7 mouse cellular contexts compared by ENCODE assay signal in genomic region chr2:85088716-85089646, GRCm38 (mm10). TPM values are rescaled to one million over a fixed set of nuclear protein-coding genes. Genes with fewer than 3 reads are reported as not detected.
DNase-seq lines count a peak whose midpoint lies in the region; ATAC-seq and TF ChIP-seq lines count a peak whose summit lies in the region.

No protein-coding gene starts in this region.

- H3K9me3 ChIP-seq in limb, embryonic 14.5 days (ENCODE audit: control insufficient read depth, low read length) = no peaks in the 10 kb centered on the region

- H3K4me2 ChIP-seq in limb, embryonic 14.5 days (replicated peaks; ENCODE audit: low read depth, low read length, severe bottlenecking) = no peak overlapping the region

- H3K27ac ChIP-seq in limb, embryonic 14.5 days (replicated peaks; ENCODE audit: low read depth, low read length) = no peak overlapping the region
- no peak overlapping the region for H3K27ac ChIP-seq in left cerebral cortex, adult 2 months

- no peaks in the 10 kb centered on the region for H3K27me3 ChIP-seq in limb, embryonic 14.5 days (ENCODE audit: control insufficient read depth, insufficient read depth, low read length)

- ATAC-seq in limb, embryonic 14.5 days (ENCODE audit: low FRiP score, low read depth) = no peak

- TF ChIP-seq CTCF in left cerebral cortex, adult 2 months (IDR thresholded peaks at IDR 0.05) = no peak

- intact Hi-C loops in left cerebral cortex, adult 2 months (cut with DNase I) = no loop called here

- DNase-seq in retina, postnatal 1 day = peak; percentile 54
- DNase-seq in retina, embryonic 14.5 days (ENCODE audit: low spot score) = no peak
- peak; percentile 18 to 44 for DNase-seq in heart, adult 9 months (ENCODE audit: low spot score in 2 of 2)
- DNase-seq in limb, embryonic 14.5 days (ENCODE audit: low spot score) = peak; percentile 42
- no peak for DNase-seq in left cerebral cortex, adult 2 months (ENCODE audit: extremely low spot score in 1 of 2, low spot score in 2 of 2)
- DNase-seq in layer of hippocampus, adult 11-12 months (ENCODE audit: low spot score) = no peak
- DNase-seq in natural killer cell, adult 2 months (ENCODE audit: low spot score in 2 of 2) = no peak

- no peak overlapping the region for H3K4me3 ChIP-seq in limb, embryonic 14.5 days (replicated peaks; ENCODE audit: low read length)
- no peak overlapping the region for H3K4me3 ChIP-seq in left cerebral cortex, adult 2 months

- H3K4me1 ChIP-seq in limb, embryonic 14.5 days (ENCODE audit: control insufficient read depth, insufficient read depth, low read length) = peaks cover 5% of the 10 kb centered on the region; the same call in 1 of the 2 replicates

- no peak for TF ChIP-seq POLR2A in limb, embryonic 14.5 days (IDR thresholded peaks at IDR 0.05; ENCODE audit: borderline replicate concordance, extremely low read depth, insufficient read depth, insufficient read length)

- no peaks in the 10 kb centered on the region for H3K36me3 ChIP-seq in limb, embryonic 14.5 days (ENCODE audit: control insufficient read depth, insufficient read depth, low read length)

- no peak overlapping the region for H3K9ac ChIP-seq in limb, embryonic 14.5 days (ENCODE audit: low read depth, low read length, severe bottlenecking)

- 56% methylated on average over 11 of the region's 11 CpGs for WGBS in limb, embryonic 14.5 days

RNA-seq across cellular contexts. Expression of gene Tnks1bp1, which starts 41.2 kb away (rescaled TPM):
- polyA plus RNA-seq in limb, embryonic 14.5 days (2012; rRNA removed) = 85.9 and 110 TPM in 2 replicates
- 16.8 and 17.0 TPM in 2 replicates for polyA plus RNA-seq in limb, embryonic 14.5 days (2014; fragmentation: Nextera tagmentation; extraction: Ambion mirVana)
- total RNA-seq in left cerebral cortex, adult 2 months (2021) = 100 to 1,000 TPM; 130 to 148 TPM

RNA-seq across cellular contexts. Expression of gene Aplnr, which starts 47.0 kb away (rescaled TPM):
- polyA plus RNA-seq in limb, embryonic 14.5 days (2012; rRNA removed) = 37.0 and 38.2 TPM in 2 replicates
- polyA plus RNA-seq in limb, embryonic 14.5 days (2014; fragmentation: Nextera tagmentation; extraction: Ambion mirVana) = 47.3 and 47.9 TPM in 2 replicates
- under 1 TPM; 0.30 to 0.38 TPM for total RNA-seq in left cerebral cortex, adult 2 months (2021)

RNA-seq across cellular contexts. Expression of gene P2rx3, which starts 51.7 kb away (rescaled TPM):
- polyA plus RNA-seq in limb, embryonic 14.5 days (2012; rRNA removed) = 0.45 and 0.69 TPM in 2 replicates
- polyA plus RNA-seq in limb, embryonic 14.5 days (2014; fragmentation: Nextera tagmentation; extraction: Ambion mirVana) = 0.43 and 0.81 TPM in 2 replicates
- total RNA-seq in left cerebral cortex, adult 2 months (2021) = 1 to 10 TPM; 2.0 to 2.6 TPM

RNA-seq across cellular contexts. Expression of gene Ssrp1, which starts 51.9 kb away (rescaled TPM):
- 256 and 265 TPM in 2 replicates for polyA plus RNA-seq in limb, embryonic 14.5 days (2012; rRNA removed)
- 242 and 263 TPM in 2 replicates for polyA plus RNA-seq in limb, embryonic 14.5 days (2014; fragmentation: Nextera tagmentation; extraction: Ambion mirVana)
- 100 to 1,000 TPM; 106 to 111 TPM for total RNA-seq in left cerebral cortex, adult 2 months (2021)

Comparison
In these comparisons a context has a peak if more than half of its experiments do, and no peak if none do; other contexts are left out.
1. DNase-seq: peak in retina, postnatal 1 day (single experiment), heart, adult 9 months (2 of 2) and limb, embryonic 14.5 days (single experiment); none in retina, embryonic 14.5 days (single experiment), left cerebral cortex, adult 2 months (0 of 2), layer of hippocampus, adult 11-12 months (single experiment) and natural killer cell, adult 2 months (0 of 2).